Mouse (Mus musculus) adrenal gland, adult (tissue): ENCODE results near the gene Sf3b6.

Source experiments
- DNase-seq, 2 experiments: peaks; one replicate each; pipeline ENCODE4 v3.0.0; 2022 to 2023; ENCODE audit warnings: low spot score in 1 of 2; ENCODE audit not compliant: inconsistent age in 2 of 2

The Sf3b6 gene

GRCm38 (mm10) chr12:4840741-4841140, 23.4 kb downstream of the Sf3b6 start:
- DNase-seq: peak; percentile 27 to 54

DNA sequence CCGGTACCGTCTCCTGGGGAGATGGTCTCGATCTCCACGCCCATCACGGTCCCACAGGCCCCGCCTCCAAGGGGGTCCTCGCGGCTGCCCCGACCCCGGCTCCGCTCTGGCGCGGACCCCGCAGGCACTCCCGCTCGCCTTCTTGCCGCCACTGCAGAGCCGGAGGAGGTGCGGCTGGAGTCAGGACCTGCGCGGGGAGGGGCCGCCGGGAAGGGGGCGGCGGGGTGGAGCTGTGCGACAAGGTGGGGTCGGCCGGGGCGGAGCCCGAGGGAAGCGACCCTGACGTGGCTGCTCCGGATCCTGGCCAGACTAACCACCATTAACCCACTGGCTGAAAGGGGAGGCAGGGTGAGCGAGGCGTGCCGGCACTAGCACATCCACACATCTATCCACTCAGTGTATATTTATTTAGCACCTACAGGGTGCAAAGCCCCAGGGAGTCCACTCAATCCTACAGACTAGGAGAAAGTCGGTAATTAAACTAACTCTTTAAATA, 24.1 kb downstream of the Sf3b6 start, which contains the start of gene Fkbp1b:
Gene Fkbp1b (minus strand): TSS at position 200 of the 496 bp plus-strand sequence.
- peak; percentile 60 to 78 for DNase-seq

GRCm38 (mm10) chr12:4842456-4842855, 25.1 kb downstream of the Sf3b6 start:
- peak in 1 of 2 experiments; percentile 35 for DNase-seq

DNA sequence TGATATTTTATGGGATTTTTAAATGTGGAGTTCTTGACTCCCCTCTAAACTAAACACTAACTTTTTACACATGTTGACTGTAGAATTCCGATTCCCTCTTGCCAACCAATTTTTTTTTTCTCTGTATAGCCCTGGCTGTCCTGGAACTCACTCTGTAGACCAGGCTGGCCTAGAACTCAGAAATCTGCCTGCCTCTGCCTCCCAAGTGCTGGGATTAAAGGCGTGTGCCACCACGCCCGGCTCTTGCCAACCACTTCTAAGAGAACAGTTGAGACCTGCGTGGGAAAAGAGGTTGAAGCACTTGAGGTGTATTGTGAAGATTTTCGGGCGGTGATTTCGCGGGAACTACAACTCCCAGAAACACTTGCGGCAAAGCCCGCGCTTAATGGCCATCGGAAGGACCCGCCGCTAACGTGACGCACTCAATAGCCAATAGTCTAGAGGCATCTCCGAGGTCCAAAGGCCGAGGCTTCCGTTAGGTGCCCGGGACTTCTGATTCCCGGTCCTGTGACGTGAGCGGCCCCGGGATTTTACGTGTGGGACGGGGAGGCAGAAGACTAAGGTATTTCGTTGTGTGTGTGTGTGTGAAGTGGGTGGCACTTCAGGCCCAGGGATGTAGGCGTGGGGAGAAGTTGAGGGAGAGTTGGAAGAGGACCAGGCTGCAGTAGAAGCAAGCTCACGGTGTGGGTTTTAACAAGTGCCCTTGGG, 25.7 kb downstream of the Sf3b6 start, which contains the start of gene Wdcp:
Gene Wdcp (plus strand): TSS at position 414 of the 708 bp plus-strand sequence.
- DNase-seq: peak; percentile 92 to 96

- peak; percentile 36 to 73 for DNase-seq
Measured at GRCm38 (mm10) chr12:4843741-4844140, 26.4 kb downstream of the Sf3b6 start.

GRCm38 (mm10) chr12:4856160-4856559, 38.8 kb downstream of the Sf3b6 start:
- peak in 1 of 2 experiments; percentile 55 for DNase-seq

DNA sequence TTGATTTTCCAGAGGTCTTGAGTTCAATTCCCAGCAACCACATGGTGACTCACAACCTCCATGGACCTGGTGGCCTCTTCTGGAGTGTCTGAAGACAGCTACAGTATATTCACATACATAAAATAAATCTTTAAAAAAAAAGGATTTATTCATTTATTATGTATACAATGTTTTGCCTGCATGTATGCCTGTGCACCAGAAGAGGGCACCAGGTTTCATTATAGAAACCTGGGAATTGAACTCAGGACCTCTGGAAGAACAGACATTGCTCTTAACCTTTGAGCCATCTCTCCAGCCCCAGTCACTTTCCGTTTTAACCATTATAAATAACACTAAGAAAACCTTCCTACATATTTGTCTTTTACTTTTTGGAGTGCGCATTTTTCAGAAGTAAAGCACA, 39.5 kb downstream of the Sf3b6 start:
- DNase-seq: no peak

GRCm38 (mm10) chr12:4859241-4859914, 42.0 kb downstream of the Sf3b6 start:
- no peak for DNase-seq

GRCm38 (mm10) chr12:4862672-4863071, 45.3 kb downstream of the Sf3b6 start:
- DNase-seq: no peak

GRCm38 (mm10) chr12:4863654-4864337, 46.5 kb downstream of the Sf3b6 start:
- peak in 1 of 2 experiments; percentile 35 for DNase-seq

- no peak for DNase-seq
Measured at GRCm38 (mm10) chr12:4864338-4864690, 47.0 kb downstream of the Sf3b6 start.

DNA sequence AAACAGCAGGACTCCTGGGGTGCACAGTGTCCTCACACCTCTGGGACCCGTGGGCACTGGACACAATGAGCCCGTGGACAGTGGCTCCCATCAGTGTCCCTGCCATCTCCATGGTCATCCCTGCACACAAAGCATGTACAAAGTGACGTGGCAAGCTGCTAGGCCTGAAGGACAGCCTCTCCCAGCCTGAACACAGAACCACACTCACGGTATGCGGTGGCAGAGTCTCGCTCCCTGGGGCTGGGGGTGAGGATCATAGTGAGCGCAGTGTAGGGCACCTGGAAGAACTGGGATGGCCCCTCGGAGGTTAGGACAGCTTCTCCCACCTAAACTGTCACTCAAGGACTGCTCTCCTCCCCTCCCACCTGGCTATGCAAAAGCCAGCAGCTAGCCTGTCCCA, 51.6 kb downstream of the Sf3b6 start:
- DNase-seq: no peak

- DNase-seq: no peak
Measured at GRCm38 (mm10) chr12:4871260-4871659, 53.9 kb downstream of the Sf3b6 start.

- no peak for DNase-seq
Measured at GRCm38 (mm10) chr12:4872273-4872672, 54.9 kb downstream of the Sf3b6 start.

- no peak for DNase-seq
Measured at GRCm38 (mm10) chr12:4872983-4873477, 55.7 kb downstream of the Sf3b6 start.

DNA sequence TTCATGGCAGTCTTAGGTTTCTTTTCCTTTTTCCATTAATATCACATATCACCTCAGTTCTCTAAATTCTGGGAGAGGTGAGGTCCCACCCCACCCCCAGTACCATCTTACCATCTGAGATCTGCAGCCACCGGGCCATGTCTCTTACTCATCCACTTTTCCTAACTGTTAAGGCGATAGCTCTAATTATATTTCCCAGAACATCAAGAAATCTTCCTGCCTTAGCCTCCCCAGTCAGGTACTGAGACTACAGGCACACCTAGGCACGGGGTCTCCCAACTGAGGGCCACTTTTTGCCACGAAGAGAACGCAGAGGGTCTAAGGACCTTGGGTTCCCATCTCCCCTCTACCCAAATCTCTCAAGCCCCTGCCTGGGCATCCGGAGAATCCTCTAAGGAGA, 56.2 kb downstream of the Sf3b6 start:
- no peak for DNase-seq

DNA sequence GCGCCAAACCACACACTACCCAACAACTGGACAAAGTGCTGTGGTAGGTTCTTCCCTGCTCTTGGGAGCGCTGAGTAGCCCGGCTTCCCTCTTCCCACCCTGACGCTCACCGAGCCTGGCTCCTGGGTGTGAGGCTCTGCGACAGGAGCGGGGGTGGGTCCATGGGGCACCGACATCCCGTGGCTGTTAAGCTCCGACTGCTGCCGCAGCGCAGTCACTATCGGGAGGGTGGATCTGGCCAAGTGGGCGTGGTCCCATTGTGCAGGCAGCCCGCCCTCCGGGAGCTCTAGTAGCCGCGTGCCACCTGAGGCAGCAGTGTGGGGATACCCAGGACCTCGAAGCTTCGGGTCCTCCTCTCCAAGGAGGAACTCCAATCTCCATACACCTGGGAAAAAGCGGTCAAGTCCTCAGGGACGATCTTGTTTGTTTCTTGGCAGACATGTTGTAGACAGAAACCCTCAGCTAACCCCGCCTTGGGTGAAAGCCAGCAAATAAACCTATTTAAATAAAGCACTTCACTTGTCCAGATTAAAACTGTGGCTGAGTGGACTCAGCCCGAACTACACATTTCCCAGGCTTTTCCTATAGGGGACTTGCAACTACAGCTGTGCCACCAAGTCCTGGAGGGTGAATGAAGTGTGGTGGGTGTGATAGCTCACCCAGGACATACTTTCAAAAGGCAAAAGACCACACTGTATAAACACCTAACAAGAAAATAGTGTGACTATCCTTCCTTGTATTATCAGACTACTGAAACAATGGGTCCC, 57.0 kb downstream of the Sf3b6 start, which contains the start of gene Mfsd2b:
Gene Mfsd2b (minus strand): TSS at position 199 of the 767 bp plus-strand sequence.
- DNase-seq: peak; percentile 76 to 89

DNA sequence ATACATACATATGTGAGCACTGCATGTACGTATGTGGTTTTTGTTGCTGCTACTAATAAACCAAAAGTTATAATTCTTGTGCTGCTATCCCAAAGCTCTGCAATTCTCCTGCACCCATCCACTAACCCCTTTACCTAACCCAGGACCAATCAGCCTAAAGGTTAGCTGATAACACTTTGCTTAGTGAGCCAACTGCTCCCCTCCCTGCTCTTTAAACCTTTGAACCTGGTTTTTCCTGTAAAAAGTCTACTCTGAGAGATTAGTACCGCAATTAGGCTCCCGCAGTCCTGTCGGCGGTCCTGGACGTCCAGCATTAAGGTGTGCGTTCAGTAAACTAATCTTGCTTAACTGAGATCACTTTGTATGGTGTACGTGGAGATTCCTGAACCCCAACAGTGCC, 58.3 kb downstream of the Sf3b6 start:
- DNase-seq: no peak
